Mouse (Mus musculus): Measurements from ENCODE around the gene Dapp1.

DNA sequence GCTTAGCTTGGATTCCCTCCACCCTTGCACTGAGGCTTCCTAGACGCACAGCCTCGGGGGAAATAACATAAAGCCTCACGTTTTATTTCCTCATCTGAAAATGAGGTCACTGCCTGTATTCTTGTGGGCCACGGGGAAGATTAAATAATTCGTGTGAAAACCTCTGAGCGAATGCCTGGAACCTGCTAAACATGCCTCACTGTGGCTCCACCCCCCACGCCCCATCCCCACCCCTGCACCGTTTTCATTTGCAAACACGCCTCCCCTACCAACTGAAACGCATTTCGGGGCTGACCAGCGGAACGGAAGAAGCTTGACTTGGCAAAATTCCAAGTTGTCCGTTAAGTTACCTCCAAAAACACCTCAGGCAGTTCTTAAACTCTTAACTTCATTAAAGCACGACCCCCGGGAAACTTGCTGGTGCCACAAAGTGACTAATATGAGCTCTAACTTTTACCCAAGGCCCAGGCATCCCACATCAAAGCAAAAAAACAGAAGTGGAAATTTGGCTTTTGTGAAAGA, 25.7 kb downstream of the Dapp1 start:
- TF ChIP-seq CTCF (IDR thresholded peaks at IDR 0.05; ENCODE audit: low read depth, low read length) = no peak
- no peak for TF ChIP-seq POLR2A (IDR thresholded peaks at IDR 0.05; ENCODE audit: extremely low read depth, insufficient read depth, low read length)

Data from liver, adult 2 months (tissue).